15 mouse cellular contexts compared by ENCODE assay signal in genomic region chr3:135042195-135042594, GRCm38 (mm10).
DNase-seq lines count a peak whose midpoint lies in the region; ATAC-seq and TF ChIP-seq lines count a peak whose summit lies in the region.
"Had no signal": no experiment of that assay in that cellular context is flagged by ENCODE, and none has a peak within 500 bp of the region (broad histone marks: within the 10 kb centered on the region; RNA-seq: fewer than 3 reads in every experiment).

No protein-coding gene starts in this region.

- H3K27ac ChIP-seq in kidney, postnatal 0 days, result no peak overlapping the region
- no peak overlapping the region for H3K27ac ChIP-seq in kidney, adult 2 months (ENCODE audit: insufficient read depth, low read depth, low read length)
- no peak overlapping the region for H3K27ac ChIP-seq in neural tube, embryonic 13.5 days (replicated peaks)
- no peak overlapping the region for H3K27ac ChIP-seq in limb, embryonic 13.5 days
- H3K27ac ChIP-seq: forebrain, embryonic 12.5 days; hindbrain, postnatal 0 days; liver, embryonic 13.5 days had no signal

- peaks cover 3% of the 10 kb centered on the region; the same call in 1 of the 2 replicates for H3K4me1 ChIP-seq in kidney, postnatal 0 days (replicated peaks; ENCODE audit: insufficient read depth, low read length)
- no peaks in the 10 kb centered on the region for H3K4me1 ChIP-seq in kidney, adult 2 months (ENCODE audit: control insufficient read depth, insufficient read depth, low read length)
- H3K4me1 ChIP-seq in neural tube, embryonic 13.5 days (replicated peaks), result no peaks in the 10 kb centered on the region
- H3K4me1 ChIP-seq in limb, embryonic 13.5 days, result peaks cover 4% of the 10 kb centered on the region; the same call in 1 of the 2 replicates
- H3K4me1 ChIP-seq: forebrain, embryonic 12.5 days; heart, embryonic 12.5 days; liver, embryonic 13.5 days had no signal

- H3K27me3 ChIP-seq in kidney, postnatal 0 days (ENCODE audit: insufficient read depth, low read length), result no peaks in the 10 kb centered on the region
- H3K27me3 ChIP-seq in kidney, adult 2 months (replicated peaks; ENCODE audit: control insufficient read depth, insufficient read depth, low read length), result no peaks in the 10 kb centered on the region
- H3K27me3 ChIP-seq in neural tube, embryonic 13.5 days, result no peaks in the 10 kb centered on the region
- H3K27me3 ChIP-seq in limb, embryonic 13.5 days, result no peaks in the 10 kb centered on the region
- H3K27me3 ChIP-seq: forebrain, embryonic 12.5 days; heart, embryonic 12.5 days; liver, embryonic 13.5 days had no signal

- no peak overlapping the region for H3K4me2 ChIP-seq in kidney, postnatal 0 days (ENCODE audit: low read length)
- H3K4me2 ChIP-seq in neural tube, embryonic 13.5 days, result no peak overlapping the region
- no peak overlapping the region for H3K4me2 ChIP-seq in limb, embryonic 13.5 days (replicated peaks)
- H3K4me2 ChIP-seq: forebrain, embryonic 12.5 days; heart, embryonic 12.5 days; liver, embryonic 13.5 days had no signal

- no peaks in the 10 kb centered on the region for H3K36me3 ChIP-seq in kidney, postnatal 0 days (ENCODE audit: insufficient read depth, low read length)
- H3K36me3 ChIP-seq in kidney, adult 2 months (ENCODE audit: control insufficient read depth, insufficient read depth, low read length), result no peaks in the 10 kb centered on the region
- no peaks in the 10 kb centered on the region for H3K36me3 ChIP-seq in neural tube, embryonic 13.5 days
- H3K36me3 ChIP-seq in limb, embryonic 13.5 days, result no peaks in the 10 kb centered on the region
- H3K36me3 ChIP-seq: forebrain, embryonic 12.5 days; heart, embryonic 12.5 days; liver, embryonic 13.5 days had no signal

- peak; percentile 85 for DNase-seq in kidney, postnatal 0 days (ENCODE audit: low spot score)
- DNase-seq in kidney, adult 2 months, result no peak
- no peak for DNase-seq in neural tube, embryonic 10.5 days (ENCODE audit: extremely low spot score, low spot score)
- no peak for DNase-seq in urinary bladder, postnatal 36 days (ENCODE audit: low spot score in 2 of 2)
- DNase-seq in cerebellum, adult 18-20 months, result no peak
- DNase-seq: adrenal gland, postnatal 36 days; cerebellum, adult 8-10 months; heart, postnatal 36 days; liver, embryonic 13.5 days had no signal

- no peak overlapping the region for H3K4me3 ChIP-seq in kidney, postnatal 0 days (replicated peaks; ENCODE audit: low read depth, low read length)
- H3K4me3 ChIP-seq in kidney, adult 2 months (ENCODE audit: insufficient read depth, low read depth, low read length), result no peak overlapping the region
- H3K4me3 ChIP-seq in neural tube, embryonic 13.5 days, result no peak overlapping the region
- no peak overlapping the region for H3K4me3 ChIP-seq in limb, embryonic 13.5 days
- H3K4me3 ChIP-seq: forebrain, embryonic 12.5 days; heart, embryonic 12.5 days; liver, embryonic 13.5 days had no signal

- TF ChIP-seq CTCF in kidney, postnatal 0 days (IDR thresholded peaks at IDR 0.05; ENCODE audit: low read depth), result peak; percentile 36; the same call in 1 of the 2 replicates
- TF ChIP-seq CTCF in kidney, adult 2 months (conservative IDR thresholded peaks at IDR 0.05; ENCODE audit: insufficient read depth, insufficient read length, low read depth, low read length), result no peak

- no peaks in the 10 kb centered on the region for H3K9me3 ChIP-seq in kidney, postnatal 0 days (replicated peaks; ENCODE audit: low read length)
- H3K9me3 ChIP-seq in neural tube, embryonic 13.5 days, result no peaks in the 10 kb centered on the region
- no peaks in the 10 kb centered on the region for H3K9me3 ChIP-seq in limb, embryonic 13.5 days
- H3K9me3 ChIP-seq: forebrain, embryonic 12.5 days; heart, embryonic 12.5 days; liver, embryonic 13.5 days had no signal

- no peak for TF ChIP-seq POLR2A in kidney, adult 2 months (IDR thresholded peaks at IDR 0.05; ENCODE audit: low read depth, low read length)

- 12% methylated on average over 4 of the region's 4 CpGs for WGBS in kidney, postnatal 0 days
- 20% methylated on average over 4 of the region's 4 CpGs for WGBS in kidney, adult 2 months
- WGBS in neural tube, embryonic 13.5 days, result 46% methylated on average over 4 of the region's 4 CpGs
- 12% methylated on average over 4 of the region's 4 CpGs for WGBS in limb, embryonic 13.5 days

- ATAC-seq in kidney, postnatal 0 days (replicated peaks; ENCODE audit: low FRiP score, low read depth), result peak; percentile 66
- ATAC-seq in neural tube, embryonic 13.5 days (ENCODE audit: low read depth), result 0 out of 2 replicates have a peak, but pooled peaks have one; percentile 36
- peak; percentile 49 for ATAC-seq in limb, embryonic 13.5 days (ENCODE audit: low FRiP score, low read depth)
- ATAC-seq: hindbrain, postnatal 0 days; lung, postnatal 0 days had no signal

- H3K9ac ChIP-seq in kidney, postnatal 0 days (ENCODE audit: low read depth, low read length), result no peak overlapping the region
- H3K9ac ChIP-seq in neural tube, embryonic 13.5 days, result no peak overlapping the region
- H3K9ac ChIP-seq in limb, embryonic 13.5 days, result no peak overlapping the region
- H3K9ac ChIP-seq: forebrain, embryonic 12.5 days; heart, embryonic 12.5 days; liver, embryonic 13.5 days had no signal
